Mouse (Mus musculus): Measurements from ENCODE around the gene Cadps2. TPM values are rescaled to one million over a fixed set of nuclear protein-coding genes. Genes with fewer than 3 reads are reported as not detected.

Cadps2 gene
- 1 to 10 TPM; 1.7 to 1.8 TPM for total RNA-seq (2021)

DNA sequence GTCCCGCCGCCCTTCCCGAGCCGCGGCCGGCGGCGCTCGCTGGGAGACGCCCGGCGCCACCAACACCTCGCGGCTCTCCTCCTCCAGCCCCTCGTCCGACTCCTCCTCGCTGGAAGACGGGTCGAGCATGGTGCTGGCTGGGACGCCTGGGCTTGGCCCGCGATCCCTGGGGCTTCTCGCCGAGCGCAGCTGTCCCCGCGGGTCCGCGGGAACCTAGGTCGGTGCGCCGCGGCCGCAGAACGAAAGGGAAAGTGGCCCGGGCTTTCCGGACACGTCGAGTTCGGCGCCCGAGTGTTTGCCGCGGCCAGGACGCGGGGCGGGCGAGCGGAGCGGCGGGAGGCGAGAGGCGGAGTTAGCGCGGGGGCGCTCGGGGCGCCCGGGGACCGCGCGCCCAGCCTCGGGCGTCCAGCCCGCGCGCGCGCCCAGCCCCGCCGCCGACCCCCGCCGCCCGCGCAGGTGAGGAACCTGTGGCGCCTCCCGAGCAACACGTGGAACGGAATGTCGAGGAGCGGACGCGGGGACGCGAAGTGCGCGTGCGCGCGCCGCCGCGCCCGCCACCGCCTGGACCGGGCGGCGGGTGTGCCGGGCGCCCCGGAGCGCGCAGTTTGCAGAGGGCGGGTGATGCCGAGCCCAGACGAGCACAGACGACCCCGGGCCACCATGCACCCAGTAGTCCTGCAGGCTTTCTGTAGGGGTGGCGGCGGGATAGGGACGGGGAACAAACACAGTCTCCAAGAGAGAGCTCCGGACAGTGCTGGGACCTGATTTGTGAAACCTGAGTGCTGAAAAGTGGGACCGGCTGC, at the start of gene Cadps2:
Cadps2 (minus strand) TSS at position 413 of the 803 bp plus-strand sequence.
- DNase-seq (ENCODE audit: low spot score): peak; percentile 23
- intact Hi-C loops (cut with DNase I): no loop called here

DNA sequence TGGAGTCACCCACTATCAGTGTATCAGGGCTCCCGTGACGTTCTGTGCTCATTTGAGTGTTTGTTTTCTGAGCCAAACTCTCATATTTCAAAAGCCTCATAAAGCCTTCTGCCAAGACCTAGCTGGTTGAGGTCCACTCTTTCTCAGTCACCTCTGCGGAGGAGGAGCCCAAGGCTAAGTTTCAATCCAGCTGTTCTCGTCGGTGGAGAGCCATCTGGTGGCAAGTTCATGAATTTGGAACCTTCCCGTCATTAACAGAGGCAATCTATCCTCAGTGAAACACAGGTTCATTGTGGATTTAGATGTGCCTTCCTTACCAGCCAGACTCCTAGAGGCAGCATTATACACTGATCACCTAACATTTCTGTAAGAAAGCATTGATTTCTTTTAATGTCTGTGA, 47.2 kb upstream of the Cadps2 start:
- no peak for DNase-seq (ENCODE audit: low spot score)
- intact Hi-C loops (cut with DNase I): loop anchor here (5.0 to 10.0 kb wide), 2 partner anchors 129 to 392 kb away; no protein-coding TSS in a partner anchor

DNA sequence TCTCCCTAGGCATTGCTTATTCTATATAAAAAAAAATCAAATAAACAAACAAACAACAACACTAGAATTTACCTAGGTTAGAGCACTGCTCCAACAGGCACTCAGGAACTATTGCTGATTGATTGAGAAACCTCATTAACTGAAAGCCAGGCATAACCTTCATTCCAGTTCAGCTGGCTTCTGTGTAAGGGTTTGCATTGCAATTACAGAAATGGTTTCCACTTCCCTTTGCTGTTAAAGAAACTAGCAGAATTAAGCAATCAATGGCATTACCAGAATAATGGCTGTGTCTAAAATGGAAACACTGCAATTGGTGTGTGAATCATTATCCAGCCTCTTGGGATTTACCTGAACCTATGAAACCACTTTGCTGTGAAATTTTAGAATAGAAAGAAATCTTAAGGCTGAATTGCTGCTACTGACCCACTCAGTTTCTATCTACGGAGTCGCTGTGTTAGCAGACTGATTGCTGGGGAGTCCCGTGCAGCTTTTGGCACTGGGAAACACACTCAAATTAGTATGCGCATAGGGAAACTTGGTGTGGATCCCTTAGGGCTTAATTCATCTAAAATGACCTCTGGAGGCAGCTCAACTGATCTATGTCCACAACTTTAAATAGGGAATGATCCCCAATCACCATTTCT, 37.7 kb upstream of the Cadps2 start:
- DNase-seq (ENCODE audit: low spot score): no peak

DNA sequence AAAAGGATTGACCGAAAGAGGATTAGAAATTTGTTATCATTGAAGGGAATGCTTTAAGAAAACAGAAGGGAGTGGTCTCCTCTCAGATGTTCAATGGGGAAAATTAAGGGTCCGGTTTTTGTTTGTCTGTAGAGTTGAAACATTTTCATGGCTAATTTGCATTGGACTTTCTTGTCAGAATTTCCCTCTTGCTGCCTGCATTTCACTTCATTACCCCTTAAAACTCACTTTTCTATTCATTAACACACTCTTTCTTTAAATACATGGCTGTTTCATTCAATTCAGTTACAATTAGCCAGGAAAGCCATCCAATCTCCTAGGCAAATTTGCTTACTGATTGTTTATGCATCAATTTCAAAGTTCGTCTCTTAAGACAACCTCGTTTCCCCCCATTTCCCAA, 37.1 kb upstream of the Cadps2 start:
- intact Hi-C loops (cut with DNase I): no loop called here
- no peak for DNase-seq (ENCODE audit: low spot score)

More for the DNA sequence above, 37.7 kb upstream of the Cadps2 start:
- intact Hi-C loops (cut with DNase I): no loop called here

DNA sequence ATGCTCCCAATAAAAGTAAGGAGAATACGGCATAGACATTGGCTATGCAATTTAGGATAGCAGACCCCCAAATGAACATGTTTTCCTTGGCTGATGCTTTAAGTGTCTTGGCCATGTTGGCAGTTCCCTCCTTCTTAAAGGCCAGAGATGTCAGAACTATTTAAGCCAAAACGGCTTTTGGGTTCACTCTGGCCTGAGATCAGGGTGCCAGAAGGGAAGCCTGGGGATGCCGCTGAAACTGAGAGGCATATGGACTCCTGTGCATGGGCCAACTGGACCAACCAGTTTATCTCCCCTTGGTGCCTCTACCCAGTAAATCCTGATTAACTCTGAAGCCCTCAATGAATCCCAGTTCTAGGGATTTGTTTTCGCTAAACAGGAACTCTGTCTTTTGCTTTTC, 34.6 kb upstream of the Cadps2 start:
- no peak for DNase-seq (ENCODE audit: low spot score)
- intact Hi-C loops (cut with DNase I): no loop called here

DNA sequence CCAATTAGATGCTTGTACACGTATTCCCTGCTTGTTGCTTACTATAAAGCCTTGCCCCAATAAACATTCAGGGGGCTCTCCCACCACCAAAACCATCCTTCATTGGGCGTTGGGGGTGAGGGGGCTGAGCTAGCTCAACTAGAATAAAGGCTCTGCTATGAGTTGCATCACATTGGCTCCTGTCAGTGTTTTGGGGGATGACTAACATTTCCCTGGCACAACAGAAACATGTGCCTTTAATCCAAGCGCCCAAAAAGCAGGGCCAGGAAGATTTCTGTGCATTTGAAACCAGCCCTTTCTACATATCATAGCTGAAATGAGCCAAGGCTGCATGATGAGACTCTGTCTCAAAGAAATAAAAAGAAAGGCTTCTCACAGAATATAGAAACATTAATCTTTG, 34.0 kb upstream of the Cadps2 start:
- intact Hi-C loops (cut with DNase I): no loop called here

DNA sequence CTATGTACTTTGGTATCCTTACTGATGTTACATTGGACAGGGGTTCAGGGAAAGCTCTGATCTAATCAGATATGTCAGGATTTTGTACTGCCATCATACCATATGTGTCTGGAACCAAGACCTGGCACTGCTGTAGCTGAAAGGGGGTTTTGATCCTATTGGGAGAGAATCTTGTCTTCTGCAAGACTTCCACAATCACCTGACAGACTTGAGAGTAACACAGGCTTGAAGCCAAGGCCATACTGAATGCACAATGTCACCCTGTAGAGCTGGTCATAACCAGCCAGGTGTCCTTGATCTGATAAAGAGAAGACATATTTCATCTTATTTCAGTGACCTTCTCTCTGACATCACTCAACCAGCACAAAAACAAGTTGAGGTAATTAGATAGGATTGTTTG, 30.8 kb upstream of the Cadps2 start:
- no peak for DNase-seq (ENCODE audit: low spot score)
- intact Hi-C loops (cut with DNase I): no loop called here

More for the DNA sequence above, 34.0 kb upstream of the Cadps2 start:
- no peak for DNase-seq (ENCODE audit: low spot score)

DNA sequence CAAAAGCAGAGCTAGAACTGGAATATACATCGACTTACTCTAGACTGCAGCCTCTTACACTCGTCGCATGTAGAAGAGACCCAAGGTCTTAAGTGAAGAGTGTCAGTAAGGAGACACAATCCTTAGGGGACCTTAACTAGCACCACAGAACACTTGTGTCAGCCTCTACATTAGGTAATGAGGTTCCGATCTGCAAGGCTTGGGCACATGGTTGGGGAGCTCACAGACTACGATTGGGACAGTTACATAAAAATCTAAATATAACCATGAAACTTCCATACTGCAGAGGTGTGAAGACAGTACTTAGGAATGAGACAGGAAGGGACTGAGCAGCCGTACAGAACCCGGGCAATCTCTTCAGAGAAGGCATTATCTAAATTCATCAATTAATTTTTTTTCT, 27.1 kb upstream of the Cadps2 start:
- no peak for DNase-seq (ENCODE audit: low spot score)
- intact Hi-C loops (cut with DNase I): no loop called here

DNA sequence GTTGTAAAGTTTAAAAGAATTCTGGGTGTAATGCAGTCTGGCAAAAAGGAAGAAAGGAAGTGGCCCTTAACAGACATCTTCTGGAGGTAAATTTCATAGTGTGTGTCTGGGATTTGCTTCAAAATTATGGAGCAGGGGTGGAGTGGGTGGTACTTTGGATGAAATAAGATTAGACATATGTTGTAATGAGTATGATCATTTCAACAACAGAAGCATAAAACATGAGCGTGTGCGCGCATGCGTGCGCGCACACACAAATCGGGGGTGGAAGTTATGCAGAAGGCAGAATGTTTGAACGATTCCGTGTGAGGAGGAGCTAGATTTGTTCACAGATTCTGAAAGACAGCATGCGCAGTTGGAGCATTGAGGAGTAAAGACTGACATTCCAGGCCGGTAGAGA, 14.2 kb upstream of the Cadps2 start:
- DNase-seq (ENCODE audit: low spot score): no peak
- intact Hi-C loops (cut with DNase I): no loop called here

DNA sequence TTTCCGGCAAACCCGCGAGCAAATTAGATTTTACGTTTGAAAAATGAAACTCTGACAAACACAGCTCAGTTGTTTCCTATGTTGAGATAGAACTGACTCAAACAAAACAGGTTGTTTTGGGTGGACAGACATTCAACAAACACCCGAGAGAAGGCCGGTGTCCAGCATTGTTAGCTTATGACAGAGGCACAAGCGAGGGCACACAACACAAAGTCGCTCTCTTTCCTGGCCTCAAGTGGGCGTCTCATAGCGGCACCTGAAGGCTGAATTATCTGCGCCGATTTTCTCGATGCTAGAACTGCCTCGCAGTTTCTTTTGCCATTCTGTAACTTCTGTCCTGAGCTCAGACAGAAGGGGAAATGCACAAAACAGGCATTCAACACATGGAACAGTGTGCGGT, 780 bp upstream of the Cadps2 start:
- intact Hi-C loops (cut with DNase I): no loop called here
- no peak for DNase-seq (ENCODE audit: low spot score)

DNA sequence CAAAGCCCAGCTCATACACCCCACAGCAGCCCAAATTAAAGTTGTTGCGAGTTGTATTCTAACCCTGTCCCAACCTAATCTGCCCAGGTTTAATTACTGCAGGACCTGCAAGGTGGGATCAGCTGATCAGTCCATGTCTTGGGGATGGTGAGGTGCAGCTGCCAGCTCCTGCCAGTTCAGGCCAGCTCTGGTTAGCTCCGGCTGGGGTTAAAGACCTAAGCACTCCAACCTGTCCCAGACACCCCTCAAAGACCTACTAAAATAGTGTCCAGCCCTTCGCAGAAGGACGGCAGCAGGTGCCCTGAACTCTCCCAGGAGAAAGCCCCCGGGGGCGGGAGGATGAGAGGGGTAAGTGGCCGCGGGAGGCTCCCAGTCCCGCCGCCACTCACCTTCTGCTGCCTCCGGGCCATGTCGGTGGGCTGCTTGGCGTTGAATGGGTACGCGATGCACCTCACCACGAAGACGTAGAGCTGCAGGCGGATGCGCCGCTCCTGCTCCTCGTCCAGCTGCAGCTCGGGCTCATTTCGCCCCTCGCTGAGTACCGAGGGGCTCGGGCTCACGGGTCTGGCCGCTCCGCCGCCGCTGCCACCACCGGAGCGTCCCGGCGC, 716 bp downstream of the Cadps2 start:
- intact Hi-C loops (cut with DNase I): no loop called here
- DNase-seq (ENCODE audit: low spot score): no peak

DNA sequence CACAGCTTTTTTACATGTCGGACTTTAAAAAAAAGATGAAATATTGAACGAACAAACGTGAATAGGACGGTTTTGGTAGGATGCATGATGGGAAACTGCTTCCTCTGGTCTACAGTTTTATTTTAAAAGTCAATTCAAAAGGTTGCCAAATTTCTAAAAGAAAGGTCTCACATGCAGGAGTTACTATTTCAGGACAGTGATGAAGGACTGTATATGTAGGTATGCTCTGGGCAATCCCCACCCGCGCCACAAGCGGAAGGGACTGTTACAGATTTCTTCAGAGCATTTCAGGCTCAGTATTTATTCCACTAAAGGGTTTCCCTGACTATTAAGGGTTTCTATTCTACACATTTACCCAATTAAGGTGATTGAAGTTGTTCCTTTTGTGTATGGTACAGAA, 1.6 kb downstream of the Cadps2 start:
- no peak for DNase-seq (ENCODE audit: low spot score)
- intact Hi-C loops (cut with DNase I): no loop called here

DNA sequence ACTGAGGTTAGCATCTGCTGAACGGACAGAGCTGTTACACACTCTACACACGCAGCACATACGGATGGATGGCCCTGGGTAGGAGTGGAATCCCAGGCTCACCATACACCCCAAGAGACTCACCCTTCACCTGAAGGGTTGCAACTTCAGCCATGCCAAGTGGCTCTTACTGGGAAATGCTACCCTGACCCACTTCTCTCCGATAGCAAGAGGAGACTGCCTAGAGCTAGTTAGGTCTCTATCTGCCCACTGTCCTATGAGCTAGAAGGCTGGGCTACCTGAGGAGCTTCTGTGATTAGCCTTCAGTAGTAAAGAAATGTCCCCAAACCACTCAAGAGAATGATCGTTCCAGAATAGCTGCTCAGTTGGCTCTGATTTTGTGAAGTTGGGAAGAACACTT, 2.1 kb downstream of the Cadps2 start:
- DNase-seq (ENCODE audit: low spot score): no peak
- intact Hi-C loops (cut with DNase I): no loop called here

DNA sequence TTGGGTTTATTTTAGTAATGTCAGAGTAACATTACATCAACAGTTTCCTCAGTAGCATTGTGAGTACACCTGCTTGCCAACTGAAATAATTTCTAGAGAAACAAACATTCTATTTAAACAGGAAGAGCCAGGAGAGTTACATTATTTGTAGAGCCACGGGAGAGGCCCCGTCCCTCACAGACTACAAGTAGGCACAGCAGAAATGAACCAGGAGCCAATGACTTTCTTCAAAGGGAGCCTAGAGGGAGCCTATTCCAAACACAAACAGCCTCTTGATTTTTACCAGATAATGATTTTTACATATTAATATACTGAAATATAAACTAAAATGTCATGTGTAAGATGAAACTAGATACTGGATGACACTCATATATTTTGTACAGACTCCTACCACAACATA, 2.5 kb downstream of the Cadps2 start:
- intact Hi-C loops (cut with DNase I): no loop called here
- DNase-seq (ENCODE audit: low spot score): no peak

DNA sequence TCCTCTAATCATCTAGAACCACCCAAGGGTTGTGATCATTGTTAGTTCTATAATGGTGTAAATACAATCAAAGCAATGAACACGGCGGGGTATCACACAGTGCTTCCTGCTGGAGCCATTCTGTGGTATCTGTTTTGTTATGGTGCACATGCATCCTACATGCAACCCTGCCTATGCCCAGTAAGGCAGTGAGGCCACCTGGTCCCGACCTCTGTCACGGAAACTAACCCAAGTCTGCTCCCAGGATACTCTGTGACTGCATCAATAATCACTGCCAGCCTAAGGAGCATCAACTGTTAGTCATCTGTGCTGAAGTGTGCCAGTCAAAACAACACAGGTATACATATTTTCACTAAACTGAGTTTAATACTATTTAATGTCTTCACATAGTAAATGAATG, 3.7 kb downstream of the Cadps2 start:
- no peak for DNase-seq (ENCODE audit: low spot score)
- intact Hi-C loops (cut with DNase I): no loop called here

DNA sequence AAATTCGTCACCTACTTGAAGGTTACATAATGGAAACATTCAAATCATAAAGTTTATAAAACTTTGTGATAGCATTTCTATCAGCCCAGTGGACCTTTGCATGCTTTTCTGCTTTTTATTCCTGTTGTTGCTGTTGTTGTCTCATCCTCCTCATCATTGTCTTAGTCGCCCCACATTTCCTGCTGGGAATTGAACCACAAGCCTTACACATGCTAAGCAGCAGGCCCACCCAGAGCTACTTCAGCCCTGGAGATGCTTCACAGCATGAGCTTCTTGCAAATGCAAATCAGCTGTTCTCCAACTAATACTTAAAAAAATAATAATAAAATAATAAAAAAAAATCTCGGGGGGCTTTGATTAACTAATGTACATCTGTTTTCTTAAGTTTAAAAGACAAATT, 8.5 kb downstream of the Cadps2 start:
- intact Hi-C loops (cut with DNase I): no loop called here
- DNase-seq (ENCODE audit: low spot score): no peak

DNA sequence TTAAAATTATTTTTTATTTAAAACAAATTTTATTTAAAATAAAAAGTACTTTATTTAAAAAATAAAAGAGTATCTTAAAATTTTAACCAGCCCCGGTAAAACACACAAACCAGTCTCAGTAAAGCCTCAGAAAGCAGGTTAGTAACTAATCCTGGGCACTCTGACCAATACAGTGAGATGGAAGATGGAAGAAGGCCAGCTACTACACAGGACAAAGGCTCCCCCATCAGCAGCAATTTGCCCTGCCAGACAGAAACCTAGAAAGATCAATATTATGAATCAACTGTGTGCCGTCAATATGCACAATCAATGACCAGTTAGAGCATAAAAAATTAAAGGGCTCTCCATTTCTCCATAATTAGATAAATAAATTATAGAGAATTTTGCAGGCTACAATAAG, 9.9 kb downstream of the Cadps2 start:
- intact Hi-C loops (cut with DNase I): no loop called here
- no peak for DNase-seq (ENCODE audit: low spot score)

DNA sequence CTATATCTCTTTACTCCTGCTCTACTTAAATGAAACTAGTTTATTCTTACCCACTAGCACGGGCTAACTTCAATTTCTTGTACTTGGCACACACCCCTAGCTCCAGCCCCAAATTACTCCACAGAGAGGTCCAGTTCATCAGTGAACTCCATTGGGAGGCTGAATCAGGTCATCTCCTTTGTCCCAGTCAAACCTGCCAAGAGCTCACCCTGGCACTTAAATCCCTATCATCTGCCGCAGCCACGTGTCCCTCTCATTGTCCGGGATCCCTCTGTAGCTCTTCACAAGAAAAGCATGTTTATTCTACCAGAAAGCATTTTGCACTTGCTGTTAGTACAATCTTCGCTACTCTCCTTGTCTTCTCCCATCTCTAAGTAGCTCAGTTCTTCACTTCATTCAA, 17.4 kb downstream of the Cadps2 start:
- intact Hi-C loops (cut with DNase I): no loop called here
- DNase-seq (ENCODE audit: low spot score): no peak

DNA sequence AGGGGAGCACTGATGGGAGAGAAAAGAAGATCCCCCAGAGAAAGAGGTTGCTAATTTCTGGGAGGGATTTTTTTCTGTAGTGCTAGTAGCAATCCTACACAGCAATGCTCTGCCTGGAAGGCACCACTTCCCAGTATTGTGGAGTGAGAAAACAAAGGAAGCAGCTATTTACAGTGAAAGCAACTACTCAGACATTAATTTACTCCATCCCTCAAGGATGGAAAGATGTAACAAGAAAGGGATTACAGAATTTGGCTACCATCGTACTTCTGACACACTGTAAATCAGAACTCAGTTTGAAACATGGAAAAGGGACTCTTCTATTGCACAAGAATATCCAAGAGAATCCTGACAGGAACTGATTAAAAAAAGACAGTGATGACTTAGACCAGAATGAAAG, 29.1 kb downstream of the Cadps2 start:
- DNase-seq (ENCODE audit: low spot score): no peak
- intact Hi-C loops (cut with DNase I): no loop called here

DNA sequence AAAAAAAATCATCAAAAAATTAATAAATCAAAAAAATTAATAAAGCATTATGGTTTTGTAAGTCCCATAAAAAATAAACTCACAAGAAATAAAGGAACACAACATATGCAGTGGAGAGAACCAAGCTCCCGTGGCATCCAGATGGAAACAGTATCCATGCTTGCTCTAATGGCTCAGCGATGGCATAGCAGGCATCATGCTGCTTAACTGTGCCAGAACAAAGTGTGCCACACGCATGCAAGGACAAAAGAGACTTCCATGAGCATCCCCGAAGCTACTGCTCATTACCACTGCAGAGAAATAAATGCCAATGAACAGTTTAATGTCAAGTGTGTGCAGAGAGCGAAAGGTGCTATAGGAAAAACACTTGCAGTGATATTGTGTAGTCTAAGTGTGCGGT, 29.9 kb downstream of the Cadps2 start:
- intact Hi-C loops (cut with DNase I): no loop called here
- no peak for DNase-seq (ENCODE audit: low spot score)

DNA sequence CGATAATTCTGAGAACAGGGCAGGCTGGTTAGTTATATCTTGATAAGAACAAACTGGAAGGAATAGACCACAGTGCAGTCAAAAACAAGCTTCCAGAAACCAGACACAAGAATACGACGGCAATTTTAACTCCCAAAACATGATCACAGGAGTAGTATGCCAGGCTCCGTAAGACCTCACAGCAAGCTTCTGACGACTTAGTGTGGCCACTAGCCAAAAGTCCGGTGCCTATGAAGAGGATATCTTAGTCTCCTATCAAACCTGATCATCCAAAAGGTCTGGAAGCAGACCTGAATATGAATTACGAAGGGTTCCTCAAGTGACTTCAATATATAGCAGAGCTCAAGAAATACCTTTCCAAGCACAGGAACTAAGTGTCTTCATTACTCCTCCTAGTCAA, 33.9 kb downstream of the Cadps2 start:
- DNase-seq (ENCODE audit: low spot score): no peak
- intact Hi-C loops (cut with DNase I): no loop called here
